ENCODE assay signal across 8 mouse cellular contexts in the genomic region with DNA sequence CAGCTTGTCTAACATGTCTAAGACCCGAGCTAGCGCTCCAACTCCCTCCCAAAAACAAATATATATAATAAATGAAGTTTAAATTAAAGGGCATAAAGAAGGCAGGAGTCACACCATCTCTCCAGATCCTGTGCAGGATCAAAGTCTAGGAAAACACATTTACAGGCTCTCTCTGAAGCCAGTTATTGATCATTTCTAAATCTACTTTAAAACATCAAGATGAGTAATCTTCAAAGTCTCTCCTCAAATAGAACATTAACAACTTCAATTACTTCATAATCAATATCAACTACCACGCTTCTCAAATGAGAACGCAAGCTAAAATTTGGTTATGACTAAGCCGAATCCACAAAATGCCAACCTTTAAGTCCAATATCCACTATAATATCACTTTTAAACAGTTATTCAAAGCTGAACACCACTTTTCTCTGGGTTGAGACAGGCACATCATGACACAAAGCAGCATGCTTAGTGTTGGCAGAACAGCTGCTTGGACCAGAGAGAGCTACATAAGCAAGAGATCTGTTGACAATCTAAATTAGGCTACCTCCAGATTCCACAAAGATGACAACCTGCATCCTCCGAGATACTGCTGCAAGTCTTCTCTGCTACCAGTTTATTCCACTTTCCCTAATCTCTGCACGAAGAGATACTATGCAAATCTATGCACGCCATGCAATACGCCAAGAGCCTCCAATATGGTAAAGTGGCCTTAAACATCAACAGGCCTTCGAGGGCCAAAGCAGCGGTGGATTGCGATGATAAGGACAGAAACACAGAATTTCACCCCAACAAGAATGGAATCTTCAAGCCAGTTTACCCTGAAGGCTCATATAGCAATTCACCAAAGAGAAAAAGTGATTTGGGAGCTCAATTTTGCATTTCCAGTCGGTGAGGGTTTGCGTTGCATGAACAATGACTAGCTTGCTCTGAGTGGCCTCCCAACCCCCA. TPM values are rescaled to one million over a fixed set of nuclear protein-coding genes. Genes with fewer than 3 reads are reported as not detected.
DNase-seq lines count a peak whose midpoint lies in the region; ATAC-seq and TF ChIP-seq lines count a peak whose summit lies in the region.

No protein-coding gene starts in this region.

- no peaks in the 10 kb centered on the region for H3K9me3 ChIP-seq in heart, embryonic 16.5 days (replicated peaks; ENCODE audit: control insufficient read depth, low read length)
- H3K9me3 ChIP-seq in MEL (replicated peaks; ENCODE audit: insufficient read depth, low read length): no peaks in the 10 kb centered on the region
- no peaks in the 10 kb centered on the region for H3K9me3 ChIP-seq in forebrain, embryonic 16.5 days (ENCODE audit: control insufficient read depth, low read length)

- peak overlapping the region; percentile 83 for H3K4me2 ChIP-seq in heart, embryonic 16.5 days (ENCODE audit: low read depth, low read length)
- peak overlapping the region; percentile 89 for H3K4me2 ChIP-seq in forebrain, embryonic 16.5 days (ENCODE audit: low read length)

- H3K79me2 ChIP-seq in MEL (ENCODE audit: control insufficient read depth, insufficient read depth, low read length, poor library complexity) (peaks cover 6% of the 10 kb centered on the region), macrophage (ENCODE audit: inconsistent target) (peaks cover 59% of the 10 kb centered on the region)

- WGBS in heart, embryonic 16.5 days: 32% methylated on average over 14 of the region's 14 CpGs
- WGBS in forebrain, embryonic 16.5 days: 19% methylated on average over 14 of the region's 14 CpGs
- WGBS in macrophage (ENCODE audit: missing documents): 75% methylated on average over 14 of the region's 14 CpGs

- TF ChIP-seq POLR2A in MEL (IDR thresholded peaks at IDR 0.05; ENCODE audit: control insufficient read depth in 1 of 2, insufficient read depth in 1 of 2, low read depth in 1 of 2, low read length in 2 of 2, poor library complexity in 1 of 2): no peak

- peak overlapping the region; percentile 92 for H3K4me3 ChIP-seq in heart, embryonic 16.5 days (ENCODE audit: low read length)
- H3K4me3 ChIP-seq in MEL (ENCODE audit: control insufficient read depth in 1 of 2, insufficient read depth in 1 of 2, low read depth in 2 of 2, low read length in 2 of 2) (peak overlapping the region; percentile 76 to 91), macrophage (ENCODE audit: inconsistent target) (peak overlapping the region; percentile 82)
- peak overlapping the region; percentile 96 for H3K4me3 ChIP-seq in forebrain, embryonic 16.5 days (replicated peaks; ENCODE audit: low read length)

- no peaks in the 10 kb centered on the region for H3K36me3 ChIP-seq in heart, embryonic 16.5 days (ENCODE audit: control insufficient read depth, insufficient read depth)
- H3K36me3 ChIP-seq in MEL (ENCODE audit: control insufficient read depth in 1 of 2, insufficient read depth in 2 of 2, low read length in 2 of 2): peaks cover 0 to 3% of the 10 kb centered on the region in 2 experiments; a peak in 1 of 4 replicates
- H3K36me3 ChIP-seq in forebrain, embryonic 16.5 days (ENCODE audit: control insufficient read depth, insufficient read depth): no peaks in the 10 kb centered on the region
- H3K36me3 ChIP-seq in macrophage (ENCODE audit: inconsistent target): no peaks in the 10 kb centered on the region

- no peak for TF ChIP-seq RAD21 in MEL (IDR thresholded peaks at IDR 0.05; ENCODE audit: low read depth, low read length)

- H3K4me1 ChIP-seq in heart, embryonic 16.5 days (ENCODE audit: control insufficient read depth, insufficient read depth, low read length): peaks cover 35% of the 10 kb centered on the region
- H3K4me1 ChIP-seq in MEL (ENCODE audit: control insufficient read depth in 1 of 2, insufficient read depth in 2 of 2, low read length in 2 of 2): peaks cover 4 to 13% of the 10 kb centered on the region in 2 experiments
- peaks cover 49% of the 10 kb centered on the region for H3K4me1 ChIP-seq in forebrain, embryonic 16.5 days (replicated peaks; ENCODE audit: control insufficient read depth, insufficient read depth, low read length)

- H3K9ac ChIP-seq in heart, embryonic 16.5 days (ENCODE audit: low read length): peak overlapping the region; percentile 97
- H3K9ac ChIP-seq in MEL (ENCODE audit: control insufficient read depth, low read depth, low read length, poor library complexity, severe bottlenecking): peak overlapping the region; percentile 82
- H3K9ac ChIP-seq in forebrain, embryonic 16.5 days (replicated peaks; ENCODE audit: low read depth, low read length): peak overlapping the region; percentile 88

- no peak for TF ChIP-seq CTCF in MEL (IDR thresholded peaks at IDR 0.05 in 2 of 3, conservative IDR thresholded peaks at IDR 0.05 in 1 of 3; ENCODE audit: control insufficient read depth in 1 of 3, insufficient read depth in 1 of 3, low read depth in 2 of 3, low read length in 3 of 3, poor library complexity in 1 of 3, severe bottlenecking in 1 of 3)

- TF ChIP-seq EP300 in MEL (IDR thresholded peaks at IDR 0.05; ENCODE audit: low read depth in 1 of 2, low read length in 2 of 2): no peak

- ATAC-seq in heart, embryonic 16.5 days (replicated peaks; ENCODE audit: extremely low read depth, insufficient read depth, low FRiP score): no peak
- no peak for ATAC-seq in forebrain, embryonic 16.5 days
- ATAC-seq in cerebellum, adult (ENCODE audit: insufficient number of reproducible peaks, low FRiP score, low TSS enrichment): no peak
- no peak for ATAC-seq in monocyte, adult 5-6 weeks (replicated peaks; ENCODE audit: insufficient number of reproducible peaks, low FRiP score, low TSS enrichment, poor library complexity, severe bottlenecking)

- H3K27ac ChIP-seq in heart, embryonic 16.5 days (ENCODE audit: low read length): peak overlapping the region; percentile 96
- H3K27ac ChIP-seq in MEL (ENCODE audit: control insufficient read depth, low read depth, low read length): no peak overlapping the region
- H3K27ac ChIP-seq in forebrain, embryonic 16.5 days (ENCODE audit: low read length): peak overlapping the region; percentile 98
- H3K27ac ChIP-seq in macrophage: no peak overlapping the region

- H3K27me3 ChIP-seq in heart, embryonic 16.5 days (ENCODE audit: control insufficient read depth, insufficient read depth, low read length): no peaks in the 10 kb centered on the region
- no peaks in the 10 kb centered on the region for H3K27me3 ChIP-seq in MEL (ENCODE audit: control insufficient read depth in 1 of 2, insufficient read depth in 2 of 2, low read length in 2 of 2)
- H3K27me3 ChIP-seq in forebrain, embryonic 16.5 days (replicated peaks; ENCODE audit: control insufficient read depth, insufficient read depth, low read length): no peaks in the 10 kb centered on the region

- DNase-seq in heart, adult 11 months: no peak
- peak; percentile 49 for DNase-seq in MEL (ENCODE audit: low read depth, low spot score)
- DNase-seq in cerebellum, adult 9-10 months: no peak

TF ChIP-seq in MEL, 35 proteins besides CTCF, POLR2A, EP300 and RAD21:
- TF ChIP-seq USF1 (IDR thresholded peaks at IDR 0.05; ENCODE audit: low read depth, low read length) (no peak), TAL1 (IDR thresholded peaks at IDR 0.05; ENCODE audit: low read length) (peak; percentile 11; the same call in 1 of the 2 replicates), RCOR1 (IDR thresholded peaks at IDR 0.05; ENCODE audit: low read depth, low read length) (0 out of 2 replicates have a peak, but pooled peaks have one; percentile 7), ELF1 (IDR thresholded peaks at IDR 0.05; ENCODE audit: low read depth, low read length) (no peak)

RNA-seq across cellular contexts. Expression of a gene that starts 1.5 kb away (rescaled TPM):
- 39.8 and 47.5 TPM in 2 replicates for polyA plus RNA-seq in heart, embryonic 16.5 days (2015; fragmentation: Nextera tagmentation; extraction: Ambion mirVana)
- total RNA-seq in MEL (2012; rRNA removed): 8.8 and 9.1 TPM in 2 replicates
- polyA plus RNA-seq in MEL (2012; ENCODE audit: insufficient read depth in 1 of 2, insufficient read length in 2 of 2, low read depth in 1 of 2, low replicate concordance in 2 of 2, missing spikeins in 1 of 2) (10 to 100 TPM; 16.3 to 20.2 TPM), macrophage (2018) (23.6 to 34.5 TPM (median 26.9 TPM) in 3 replicates)
- 125 and 131 TPM in 2 replicates for polyA plus RNA-seq in forebrain, embryonic 16.5 days (2015; fragmentation: Nextera tagmentation; extraction: Ambion mirVana)
- total RNA-seq in macrophage (2018; cell fraction: chromatin; rRNA removed): 100 to 1,000 TPM in 23 of 26 experiments, 10 to 100 TPM in 3; 94.6 to 423 (median 136) TPM
- total RNA-seq in macrophage (2018; cell fraction: cytosol; rRNA removed): 10 to 100 TPM; 29.4 to 75.0 (median 43.7) TPM
- total RNA-seq in macrophage (2018; cell fraction: nucleus; rRNA removed): 100 to 1,000 TPM in 15 of 26 experiments, 10 to 100 TPM in 11; 83.0 to 238 (median 109) TPM
- total RNA-seq in monocyte, adult 5-6 weeks (2017): 23.9 to 67.6 TPM (median 31.8 TPM) in 3 replicates

Comparison
In these comparisons a context has a peak if more than half of its experiments do, and no peak if none do; other contexts are left out.
1. H3K27ac ChIP-seq: peak in heart, embryonic 16.5 days (single experiment) and forebrain, embryonic 16.5 days (single experiment); none in MEL (single experiment) and macrophage (single experiment).
2. Peak in every context shown above with its lines, with median percentiles within 50 percentile points of each other: H3K4me3 ChIP-seq and H3K9ac ChIP-seq.